Mouse (Mus musculus) MN1 (cell line): ENCODE results near the gene Tada1.

Source experiments
- DNase-seq: peaks from one replicate; pipeline ENCODE4 v3.0.0-alpha.2; 2016; ENCODE audit warnings: low spot score

Tada1 gene

GRCm38 (mm10) chr1:166384614-166385013, 5.7 kb downstream of the Tada1 start:
- DNase-seq, result no peak

GRCm38 (mm10) chr1:166385431-166385830, 6.5 kb downstream of the Tada1 start:
- DNase-seq, result no peak

- DNase-seq, result no peak
Measured at GRCm38 (mm10) chr1:166388511-166388910, 9.6 kb downstream of the Tada1 start.

- DNase-seq, result no peak
Measured at GRCm38 (mm10) chr1:166389406-166390125, 10.7 kb downstream of the Tada1 start.

- DNase-seq, result no peak
Measured at GRCm38 (mm10) chr1:166391671-166392070, 12.8 kb downstream of the Tada1 start.

- DNase-seq, result no peak
Measured at GRCm38 (mm10) chr1:166394770-166395169, 15.9 kb downstream of the Tada1 start.

GRCm38 (mm10) chr1:166395661-166396060, 16.8 kb downstream of the Tada1 start:
- DNase-seq, result no peak

- DNase-seq, result no peak
Measured at GRCm38 (mm10) chr1:166396381-166396780, 17.5 kb downstream of the Tada1 start.

- no peak for DNase-seq
Measured at GRCm38 (mm10) chr1:166401455-166401854, 22.6 kb downstream of the Tada1 start.

- peak; percentile 46 for DNase-seq
Measured at GRCm38 (mm10) chr1:166402003-166402402, 23.1 kb downstream of the Tada1 start.

- no peak for DNase-seq
Measured at GRCm38 (mm10) chr1:166403846-166404245, 24.9 kb downstream of the Tada1 start.

GRCm38 (mm10) chr1:166409177-166409700, 30.3 kb downstream of the Tada1 start:
- peak; percentile 74 for DNase-seq

- DNase-seq, result peak; percentile 92
Measured at GRCm38 (mm10) chr1:166409701-166410220, 30.9 kb downstream of the Tada1 start, which contains the start of gene Pogk. Gene Pogk (minus strand): TSS chr1:166409863.

GRCm38 (mm10) chr1:166411541-166411940, 32.6 kb downstream of the Tada1 start:
- DNase-seq, result no peak

GRCm38 (mm10) chr1:166412266-166412665, 33.4 kb downstream of the Tada1 start:
- no peak for DNase-seq

- peak; percentile 28 for DNase-seq
Measured at GRCm38 (mm10) chr1:166429053-166429452, 50.2 kb downstream of the Tada1 start.

GRCm38 (mm10) chr1:166429809-166430431, 51.0 kb downstream of the Tada1 start:
- no peak for DNase-seq

GRCm38 (mm10) chr1:166439426-166439825, 60.5 kb downstream of the Tada1 start:
- no peak for DNase-seq

GRCm38 (mm10) chr1:166441992-166442391, 63.1 kb downstream of the Tada1 start:
- no peak for DNase-seq
